Mouse (Mus musculus): ENCODE measurements around the gene Mettl7a1. TPM values are rescaled to one million over a fixed set of nuclear protein-coding genes. Genes with fewer than 3 reads are reported as not detected.
"Not testable (repeated sequence)": the region's sequence is repeated elsewhere in the genome, so short reads cannot be mapped to it uniquely, and the experiment has no call there.

The Mettl7a1 gene
- polyA plus RNA-seq, 1 experiment from 2014 or later = 4.6 TPM

GRCm38 (mm10) chr15:100306201-100306600, 2.3 kb downstream of the Mettl7a1 start:
- WGBS = 76% methylated on average over 2 of the region's 2 CpGs
- Histone ChIP-seq H3K27ac (no peak overlapping the region), H3K36me3 (no peaks in the 10 kb centered on the region), H3K4me2 (replicated peaks) (no peak overlapping the region), H3K27me3 (replicated peaks) (no peaks in the 10 kb centered on the region), H3K4me3 (replicated peaks) (no peak overlapping the region), H3K4me1 (replicated peaks) (0 out of 2 replicates have a peak, but pooled peaks cover 2% of the 10 kb centered on the region), H3K9ac (no peak overlapping the region), H3K9me3 (no peaks in the 10 kb centered on the region)
- no peak for ATAC-seq

GRCm38 (mm10) chr15:100307438-100308096, 3.6 kb downstream of the Mettl7a1 start:
- not testable (repeated sequence) for H3K27ac ChIP-seq; H3K9me3 ChIP-seq; H3K36me3 ChIP-seq; H3K4me1 ChIP-seq (replicated peaks); H3K27me3 ChIP-seq (replicated peaks); H3K4me2 ChIP-seq (replicated peaks); H3K9ac ChIP-seq; H3K4me3 ChIP-seq (replicated peaks)
- 34% methylated on average over 10 of the region's 11 CpGs for WGBS
- ATAC-seq = peak; percentile 56; the same call in 1 of the 2 replicates

GRCm38 (mm10) chr15:100312346-100312745, 8.4 kb downstream of the Mettl7a1 start:
- no peaks in the 10 kb centered on the region for H3K27me3 ChIP-seq (replicated peaks)

GRCm38 (mm10) chr15:100314448-100315145, 10.7 kb downstream of the Mettl7a1 start:
- no peaks in the 10 kb centered on the region for H3K9me3 ChIP-seq
- ATAC-seq = no peak
- no peak overlapping the region for H3K27ac ChIP-seq
- H3K27me3 ChIP-seq (replicated peaks) = no peaks in the 10 kb centered on the region
- no peak overlapping the region for H3K4me3 ChIP-seq (replicated peaks)
- H3K9ac ChIP-seq = no peak overlapping the region
- WGBS = 92% methylated on average over 5 of the region's 5 CpGs
- no peaks in the 10 kb centered on the region for H3K4me1 ChIP-seq (replicated peaks)
- H3K36me3 ChIP-seq = no peaks in the 10 kb centered on the region
- H3K4me2 ChIP-seq (replicated peaks) = no peak overlapping the region

More at GRCm38 (mm10) chr15:100312346-100312745, 8.4 kb downstream of the Mettl7a1 start:
- Histone ChIP-seq H3K9ac (no peak overlapping the region), H3K4me2 (replicated peaks) (no peak overlapping the region), H3K4me1 (replicated peaks) (no peaks in the 10 kb centered on the region), H3K36me3 (no peaks in the 10 kb centered on the region), H3K9me3 (no peaks in the 10 kb centered on the region), H3K27ac (no peak overlapping the region), H3K4me3 (replicated peaks) (no peak overlapping the region)
- 49% methylated on average over 2 of the region's 2 CpGs for WGBS
- no peak for ATAC-seq

- ATAC-seq = not testable (repeated sequence)
Measured at GRCm38 (mm10) chr15:100318014-100318671, 14.2 kb downstream of the Mettl7a1 start.

GRCm38 (mm10) chr15:100319884-100320283, 15.9 kb downstream of the Mettl7a1 start:
- Histone ChIP-seq H3K4me2 (replicated peaks) (no peak overlapping the region), H3K36me3 (no peaks in the 10 kb centered on the region), H3K27me3 (replicated peaks) (no peaks in the 10 kb centered on the region), H3K9ac (no peak overlapping the region), H3K9me3 (no peaks in the 10 kb centered on the region), H3K27ac (0 out of 2 replicates have a peak overlapping the region, but pooled peaks have one; percentile 11), H3K4me3 (replicated peaks) (no peak overlapping the region), H3K4me1 (replicated peaks) (peaks cover 9% of the 10 kb centered on the region)
- no peak for ATAC-seq
- 72% methylated on average over 1 of the region's 1 CpGs for WGBS

More at GRCm38 (mm10) chr15:100318014-100318671, 14.2 kb downstream of the Mettl7a1 start:
- H3K4me2 ChIP-seq (replicated peaks); H3K9ac ChIP-seq; H3K4me3 ChIP-seq (replicated peaks); H3K27me3 ChIP-seq (replicated peaks); H3K4me1 ChIP-seq (replicated peaks); H3K9me3 ChIP-seq; H3K27ac ChIP-seq; H3K36me3 ChIP-seq: not testable (repeated sequence)
- WGBS = 39% methylated on average over 4 of the region's 4 CpGs

- Histone ChIP-seq H3K9ac (no peak overlapping the region), H3K4me2 (replicated peaks) (no peak overlapping the region), H3K9me3 (no peaks in the 10 kb centered on the region), H3K27ac (0 out of 2 replicates have a peak overlapping the region, but pooled peaks have one; percentile 11), H3K27me3 (replicated peaks) (no peaks in the 10 kb centered on the region), H3K36me3 (no peaks in the 10 kb centered on the region), H3K4me3 (replicated peaks) (no peak overlapping the region), H3K4me1 (replicated peaks) (peaks cover 9% of the 10 kb centered on the region)
- 34% methylated on average over 9 of the region's 9 CpGs for WGBS
- peak; percentile 49; the same call in 1 of the 2 replicates for ATAC-seq
Measured at GRCm38 (mm10) chr15:100320295-100320905, 16.5 kb downstream of the Mettl7a1 start.

GRCm38 (mm10) chr15:100321134-100321533, 17.2 kb downstream of the Mettl7a1 start:
- Histone ChIP-seq H3K9me3 (no peaks in the 10 kb centered on the region), H3K4me3 (replicated peaks) (no peak overlapping the region), H3K36me3 (no peaks in the 10 kb centered on the region), H3K9ac (no peak overlapping the region), H3K4me1 (replicated peaks) (peaks cover 9% of the 10 kb centered on the region), H3K27ac (no peak overlapping the region), H3K4me2 (replicated peaks) (no peak overlapping the region), H3K27me3 (replicated peaks) (no peaks in the 10 kb centered on the region)
- ATAC-seq = no peak; the same call in 1 of the 2 replicates
- 54% methylated on average over 5 of the region's 5 CpGs for WGBS

GRCm38 (mm10) chr15:100324021-100324591, 20.2 kb downstream of the Mettl7a1 start:
- H3K4me1 ChIP-seq (replicated peaks) = peaks cover 9% of the 10 kb centered on the region
- WGBS = 70% methylated on average over 12 of the region's 12 CpGs
- no peak for ATAC-seq
- no peak overlapping the region for H3K4me2 ChIP-seq (replicated peaks)
- H3K9me3 ChIP-seq = no peaks in the 10 kb centered on the region
- no peak overlapping the region for H3K9ac ChIP-seq
- H3K36me3 ChIP-seq = no peaks in the 10 kb centered on the region
- H3K27ac ChIP-seq = no peak overlapping the region
- no peaks in the 10 kb centered on the region for H3K27me3 ChIP-seq (replicated peaks)
- no peak overlapping the region for H3K4me3 ChIP-seq (replicated peaks)

- H3K9ac ChIP-seq = no peak overlapping the region
- no peaks in the 10 kb centered on the region for H3K36me3 ChIP-seq
- H3K27ac ChIP-seq = no peak overlapping the region
- H3K4me1 ChIP-seq (replicated peaks) = peaks cover 8% of the 10 kb centered on the region
- no peak overlapping the region for H3K4me2 ChIP-seq (replicated peaks)
- WGBS = 87% methylated on average over 3 of the region's 3 CpGs
- H3K9me3 ChIP-seq = no peaks in the 10 kb centered on the region
- no peak overlapping the region for H3K4me3 ChIP-seq (replicated peaks)
- no peaks in the 10 kb centered on the region for H3K27me3 ChIP-seq (replicated peaks)
- ATAC-seq = no peak
Measured at GRCm38 (mm10) chr15:100325235-100325634, 21.3 kb downstream of the Mettl7a1 start.

- H3K4me1 ChIP-seq (replicated peaks); ATAC-seq; H3K9me3 ChIP-seq; H3K36me3 ChIP-seq; H3K9ac ChIP-seq; H3K4me2 ChIP-seq (replicated peaks); H3K27me3 ChIP-seq (replicated peaks); H3K27ac ChIP-seq; H3K4me3 ChIP-seq (replicated peaks): not testable (repeated sequence)
- WGBS = 78% methylated on average over 4 of the region's 4 CpGs
Measured at GRCm38 (mm10) chr15:100328089-100328488, 24.1 kb downstream of the Mettl7a1 start.

- H3K4me2 ChIP-seq (replicated peaks); ATAC-seq; H3K27ac ChIP-seq; H3K9me3 ChIP-seq; H3K27me3 ChIP-seq (replicated peaks); H3K9ac ChIP-seq; H3K4me3 ChIP-seq (replicated peaks); H3K36me3 ChIP-seq; H3K4me1 ChIP-seq (replicated peaks): not testable (repeated sequence)
- 54% methylated on average over 10 of the region's 10 CpGs for WGBS
Measured at GRCm38 (mm10) chr15:100329336-100329735, 25.4 kb downstream of the Mettl7a1 start.
